Mouse (Mus musculus) liver, embryonic 14.5 days (tissue): ENCODE measurements around the gene Dhrs9.

Experiments used
- CTCF ChIP-seq: IDR thresholded peaks from 2 replicates; pipeline ENCODE4 v1.5.1; 2016; ENCODE audit warnings: antibody characterized with exemption, low read depth, control low read depth
- EP300 ChIP-seq: IDR thresholded peaks from 2 replicates; pipeline ENCODE4 v1.6.1; 2016; ENCODE audit warnings: antibody characterized with exemption, low read depth

- TF ChIP-seq CTCF, result no peak
- TF ChIP-seq EP300, result no peak
These were observed 21.6 kb downstream of the Dhrs9 start for GRCm38 (mm10) chr2:69401891-69402290.
